Mouse (Mus musculus): Measurements from ENCODE around the gene Mybph. TPM values are rescaled to one million over a fixed set of nuclear protein-coding genes. Genes with fewer than 3 reads are reported as not detected.

Gene Mybph
- polyA plus RNA-seq, 2 experiments = 92.6 to 115 TPM

DNA sequence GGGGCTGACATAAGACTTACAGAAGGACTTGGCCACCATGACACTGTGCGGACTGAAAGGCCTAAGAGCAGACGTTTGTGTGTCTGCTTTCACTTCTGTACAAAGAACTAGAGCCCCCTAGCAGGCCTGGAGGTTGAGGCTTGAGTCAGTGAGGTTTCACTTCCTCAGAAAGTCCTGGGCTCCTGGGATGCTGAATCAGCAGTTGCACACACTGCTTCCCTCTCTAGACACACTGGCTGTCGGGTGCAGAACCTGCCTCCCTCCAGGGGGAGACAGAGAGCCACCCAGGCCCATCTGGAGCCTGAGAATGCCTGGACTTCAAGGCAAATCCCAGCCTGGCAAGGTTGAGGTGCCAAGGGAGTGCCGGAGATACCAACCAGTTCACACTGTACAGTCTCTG lies 3.1 kb downstream of the Mybph start:
- H3K27me3 ChIP-seq (ENCODE audit: control insufficient read depth, insufficient read depth, low read length) = no peaks in the 10 kb centered on the region
- no peaks in the 10 kb centered on the region for H3K36me3 ChIP-seq (ENCODE audit: control insufficient read depth, insufficient read depth, low read length)
- H3K4me2 ChIP-seq (replicated peaks; ENCODE audit: low read depth, low read length, severe bottlenecking) = no peak overlapping the region
- peaks cover 33% of the 10 kb centered on the region for H3K4me1 ChIP-seq (ENCODE audit: control insufficient read depth, insufficient read depth, low read length)
- peak overlapping the region; percentile 67 for H3K27ac ChIP-seq (replicated peaks; ENCODE audit: low read depth, low read length)
- ATAC-seq (ENCODE audit: low FRiP score, low read depth) (0 out of 2 replicates have a peak, but pooled peaks have one; percentile 7), DNase-seq (ENCODE audit: low spot score) (peak; percentile 43)
- H3K9me3 ChIP-seq (ENCODE audit: control insufficient read depth, low read length) = no peaks in the 10 kb centered on the region
- TF ChIP-seq POLR2A (IDR thresholded peaks at IDR 0.05; ENCODE audit: borderline replicate concordance, extremely low read depth, insufficient read depth, insufficient read length) = no peak
- H3K4me3 ChIP-seq (replicated peaks; ENCODE audit: low read length) = no peak overlapping the region
- 54% methylated on average over 4 of the region's 4 CpGs for WGBS
- H3K9ac ChIP-seq (ENCODE audit: low read depth, low read length, severe bottlenecking) = no peak overlapping the region

DNA sequence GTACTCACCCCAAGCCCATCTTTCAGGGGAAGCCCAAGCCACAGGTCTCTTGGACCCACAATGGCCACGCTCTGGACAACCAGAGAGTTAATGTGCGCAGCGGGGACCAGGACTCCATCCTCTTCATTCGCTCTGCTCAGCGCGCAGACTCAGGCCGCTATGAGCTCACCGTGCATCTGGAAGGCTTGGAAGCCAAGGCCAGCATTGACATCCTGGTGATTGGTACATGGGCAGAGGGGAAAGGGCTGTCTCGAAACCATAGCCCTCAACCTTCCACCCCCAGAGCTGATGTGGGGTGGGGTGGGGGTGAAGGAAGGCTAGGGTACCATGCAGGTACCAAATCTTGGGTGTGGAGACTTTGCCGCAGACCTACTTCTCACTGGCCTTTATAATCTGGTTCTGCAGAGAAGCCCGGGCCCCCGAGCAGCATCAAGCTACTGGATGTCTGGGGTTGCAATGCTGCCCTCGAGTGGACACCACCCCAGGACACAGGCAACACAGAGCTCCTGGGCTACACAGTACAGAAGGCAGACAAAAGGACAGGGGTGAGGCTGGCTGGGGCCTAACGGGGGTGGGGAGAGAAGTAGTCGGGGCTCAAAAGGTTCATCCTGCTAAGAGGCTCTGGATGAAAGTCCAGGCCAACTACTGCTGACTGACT lies 4.2 kb downstream of the Mybph start:
- WGBS = 83% methylated on average over 15 of the region's 15 CpGs
- Histone ChIP-seq H3K9me3 (ENCODE audit: control insufficient read depth, low read length) (no peaks in the 10 kb centered on the region), H3K27me3 (ENCODE audit: control insufficient read depth, insufficient read depth, low read length) (no peaks in the 10 kb centered on the region), H3K4me2 (replicated peaks; ENCODE audit: low read depth, low read length, severe bottlenecking) (no peak overlapping the region), H3K27ac (replicated peaks; ENCODE audit: low read depth, low read length) (no peak overlapping the region), H3K4me1 (ENCODE audit: control insufficient read depth, insufficient read depth, low read length) (peaks cover 33% of the 10 kb centered on the region), H3K9ac (ENCODE audit: low read depth, low read length, severe bottlenecking) (no peak overlapping the region), H3K36me3 (ENCODE audit: control insufficient read depth, insufficient read depth, low read length) (no peaks in the 10 kb centered on the region), H3K4me3 (replicated peaks; ENCODE audit: low read length) (no peak overlapping the region)
- ATAC-seq (ENCODE audit: low FRiP score, low read depth) = no peak
- TF ChIP-seq POLR2A (IDR thresholded peaks at IDR 0.05; ENCODE audit: borderline replicate concordance, extremely low read depth, insufficient read depth, insufficient read length) = no peak
- no peak for DNase-seq (ENCODE audit: low spot score)

DNA sequence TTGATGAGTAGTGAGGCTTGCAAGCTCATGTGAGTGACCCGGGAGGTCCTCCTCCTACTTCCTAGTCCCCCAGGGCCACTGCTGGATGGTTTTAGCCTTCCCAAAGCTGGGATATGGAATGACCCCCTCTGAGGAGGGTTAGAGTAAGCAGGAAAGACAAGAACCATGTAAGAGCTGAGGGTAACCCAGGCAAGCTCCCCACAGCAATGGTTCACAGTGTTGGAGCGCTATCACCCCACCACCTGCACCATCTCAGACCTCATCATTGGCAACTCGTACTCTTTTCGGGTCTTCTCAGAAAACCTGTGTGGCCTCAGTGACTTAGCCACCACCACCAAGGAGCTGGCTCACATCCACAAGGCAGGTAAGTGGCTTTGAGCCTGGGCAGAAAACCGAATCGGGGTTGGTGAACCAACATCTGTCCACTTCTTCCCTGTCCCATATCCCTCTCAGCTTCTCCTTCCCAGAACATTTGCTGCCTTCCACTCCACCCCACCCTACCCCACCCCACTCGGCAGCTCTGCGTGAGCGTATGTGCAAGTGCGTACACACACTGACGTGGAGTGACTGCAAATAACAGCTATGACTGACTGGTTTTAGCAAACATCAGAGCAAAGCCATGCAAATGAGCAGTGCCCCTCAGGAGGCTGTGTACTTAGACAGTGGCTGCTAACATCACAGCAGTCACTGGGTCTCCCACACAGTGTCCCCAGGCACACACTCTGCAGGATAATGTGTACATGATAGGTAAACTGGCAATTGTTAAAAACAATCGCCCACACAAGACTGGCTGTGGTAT lies 5.1 kb downstream of the Mybph start:
- WGBS = 85% methylated on average over 12 of the region's 12 CpGs
- H3K4me2 ChIP-seq (replicated peaks; ENCODE audit: low read depth, low read length, severe bottlenecking) = no peak overlapping the region

DNA sequence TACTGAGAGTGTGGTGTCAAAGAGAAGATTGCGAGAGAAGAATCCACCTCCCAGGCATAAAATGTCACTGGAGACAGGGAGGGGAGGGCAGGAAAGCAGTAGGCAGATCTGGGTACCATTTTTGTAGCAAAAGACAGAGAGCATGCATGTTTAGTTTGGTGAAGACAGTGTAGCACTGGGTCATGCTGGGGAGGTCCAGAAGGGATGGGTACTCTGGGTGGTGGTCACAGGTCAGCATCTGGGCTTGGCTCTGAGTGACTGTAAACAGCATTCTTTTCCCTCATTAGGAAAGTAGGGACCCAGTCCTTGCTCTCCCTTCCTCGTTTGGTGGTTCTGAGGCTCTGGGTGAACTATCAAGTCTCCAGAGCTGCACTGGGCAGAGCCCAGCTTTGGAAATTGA lies 7.2 kb downstream of the Mybph start:
- 71% methylated on average over 1 of the region's 2 CpGs for WGBS
- H3K4me3 ChIP-seq (replicated peaks; ENCODE audit: low read length) = no peak overlapping the region
- H3K4me1 ChIP-seq (ENCODE audit: control insufficient read depth, insufficient read depth, low read length) = peaks cover 12% of the 10 kb centered on the region
- TF ChIP-seq POLR2A (IDR thresholded peaks at IDR 0.05; ENCODE audit: borderline replicate concordance, extremely low read depth, insufficient read depth, insufficient read length) = no peak
- no peak overlapping the region for H3K9ac ChIP-seq (ENCODE audit: low read depth, low read length, severe bottlenecking)
- H3K9me3 ChIP-seq (ENCODE audit: control insufficient read depth, low read length) = no peaks in the 10 kb centered on the region
- H3K4me2 ChIP-seq (replicated peaks; ENCODE audit: low read depth, low read length, severe bottlenecking) = no peak overlapping the region
- ATAC-seq (ENCODE audit: low FRiP score, low read depth) = no peak
- DNase-seq (ENCODE audit: low spot score) = no peak
- no peaks in the 10 kb centered on the region for H3K36me3 ChIP-seq (ENCODE audit: control insufficient read depth, insufficient read depth, low read length)
- H3K27ac ChIP-seq (replicated peaks; ENCODE audit: low read depth, low read length) = no peak overlapping the region
- H3K27me3 ChIP-seq (ENCODE audit: control insufficient read depth, insufficient read depth, low read length) = no peaks in the 10 kb centered on the region

More for the DNA sequence above, 5.1 kb downstream of the Mybph start:
- Histone ChIP-seq H3K27me3 (ENCODE audit: control insufficient read depth, insufficient read depth, low read length) (no peaks in the 10 kb centered on the region), H3K9ac (ENCODE audit: low read depth, low read length, severe bottlenecking) (no peak overlapping the region), H3K4me1 (ENCODE audit: control insufficient read depth, insufficient read depth, low read length) (peaks cover 28% of the 10 kb centered on the region), H3K27ac (replicated peaks; ENCODE audit: low read depth, low read length) (no peak overlapping the region), H3K36me3 (ENCODE audit: control insufficient read depth, insufficient read depth, low read length) (no peaks in the 10 kb centered on the region), H3K4me3 (replicated peaks; ENCODE audit: low read length) (no peak overlapping the region), H3K9me3 (ENCODE audit: control insufficient read depth, low read length) (no peaks in the 10 kb centered on the region)
- TF ChIP-seq POLR2A (IDR thresholded peaks at IDR 0.05; ENCODE audit: borderline replicate concordance, extremely low read depth, insufficient read depth, insufficient read length) = no peak
- no peak for ATAC-seq (ENCODE audit: low FRiP score, low read depth)
- no peak for DNase-seq (ENCODE audit: low spot score)

DNA sequence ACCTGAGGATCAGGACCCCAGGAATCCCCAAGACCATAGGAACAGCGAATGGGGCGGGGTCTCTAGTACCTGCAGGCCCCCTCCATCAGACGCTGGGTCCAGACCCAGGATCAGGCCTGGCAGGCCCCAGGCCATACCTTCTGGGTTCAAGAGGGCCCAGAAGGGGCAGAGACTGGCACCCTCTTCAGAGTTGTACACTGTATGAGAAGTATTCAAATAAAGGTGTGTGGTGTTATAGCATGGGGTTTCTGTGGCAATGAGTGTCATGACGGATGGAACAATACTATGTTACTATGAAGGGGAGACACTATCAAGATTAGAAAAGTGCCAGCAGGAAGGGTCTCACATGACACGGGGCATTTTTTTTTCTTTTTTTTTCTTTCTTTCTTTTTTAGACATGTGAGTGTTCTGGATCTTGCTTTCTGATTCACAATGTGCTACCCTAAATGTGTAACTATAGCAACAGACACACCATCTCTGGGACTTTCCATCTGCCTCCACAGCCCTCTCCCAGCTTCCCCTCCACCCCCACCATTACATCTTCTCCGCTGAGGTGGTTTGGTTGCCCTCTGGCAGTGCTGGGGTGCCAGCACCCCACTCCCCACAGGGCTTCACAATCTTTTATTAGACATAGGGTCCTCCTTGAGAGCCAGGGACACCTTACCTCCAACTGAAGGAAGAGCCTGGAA lies 7.9 kb downstream of the Mybph start:
- DNase-seq (ENCODE audit: low spot score) = no peak
- TF ChIP-seq POLR2A (IDR thresholded peaks at IDR 0.05; ENCODE audit: borderline replicate concordance, extremely low read depth, insufficient read depth, insufficient read length) = no peak

More for the DNA sequence above, 7.9 kb downstream of the Mybph start:
- Histone ChIP-seq H3K4me3 (replicated peaks; ENCODE audit: low read length) (no peak overlapping the region), H3K9me3 (ENCODE audit: control insufficient read depth, low read length) (no peaks in the 10 kb centered on the region), H3K27me3 (ENCODE audit: control insufficient read depth, insufficient read depth, low read length) (no peaks in the 10 kb centered on the region), H3K9ac (ENCODE audit: low read depth, low read length, severe bottlenecking) (no peak overlapping the region), H3K27ac (replicated peaks; ENCODE audit: low read depth, low read length) (no peak overlapping the region), H3K4me1 (ENCODE audit: control insufficient read depth, insufficient read depth, low read length) (peaks cover 7% of the 10 kb centered on the region), H3K4me2 (replicated peaks; ENCODE audit: low read depth, low read length, severe bottlenecking) (no peak overlapping the region), H3K36me3 (ENCODE audit: control insufficient read depth, insufficient read depth, low read length) (no peaks in the 10 kb centered on the region)
- WGBS = 88% methylated on average over 6 of the region's 6 CpGs
- ATAC-seq (ENCODE audit: low FRiP score, low read depth) = no peak

Data from limb, embryonic 14.5 days (tissue).